Mouse (Mus musculus) cerebellum, adult 2 months (tissue): Measurements from ENCODE around the gene Paqr5.

Experiments
- CTCF ChIP-seq: fragments of 200-500 bp; IDR thresholded peaks from 2 replicates; pipeline ENCODE4 v1.5.1; 2011; ENCODE audit warnings: low read depth, mild to moderate bottlenecking, control low read depth, low read length, moderate library complexity, borderline replicate concordance; ENCODE audit not compliant: insufficient read depth
- POLR2A ChIP-seq: fragments of 200-500 bp; IDR thresholded peaks from 2 replicates; pipeline ENCODE4 v1.6.1; 2011; ENCODE audit warnings: low read length, control low read depth, borderline replicate concordance; ENCODE audit not compliant: insufficient read depth

DNA sequence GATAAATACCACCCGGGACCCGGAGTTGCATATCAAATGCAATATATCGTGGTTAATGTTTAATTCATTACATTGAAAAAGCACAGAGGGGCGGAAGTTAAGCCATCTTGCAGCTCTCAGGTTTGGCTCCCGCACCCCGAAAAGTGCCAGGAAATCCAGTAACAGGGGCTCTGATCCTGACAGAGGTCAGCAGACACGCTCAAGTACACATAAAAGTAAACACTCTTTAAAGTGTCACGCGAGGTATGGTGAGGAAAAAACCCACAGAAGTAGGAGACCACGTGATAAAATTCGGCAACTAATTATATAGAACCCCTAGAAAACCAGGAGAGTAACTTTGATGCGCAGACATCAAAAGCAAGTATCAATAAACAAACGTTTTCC, 111.7 kb downstream of the Paqr5 start:
- TF ChIP-seq CTCF (no peak), POLR2A (no peak)
